ENCODE assay signal across 23 mouse cellular contexts in genomic region chr15:94771691-94772090, GRCm38 (mm10).
DNase-seq lines count a peak whose midpoint lies in the region; ATAC-seq lines count a peak whose summit lies in the region.
"Had no signal": no experiment of that assay in that cellular context is flagged by ENCODE, and none has a peak within 500 bp of the region (broad histone marks: within the 10 kb centered on the region; RNA-seq: fewer than 3 reads in every experiment).

No protein-coding gene starts in this region.

- no peak overlapping the region for H3K9ac ChIP-seq in hindbrain, embryonic 14.5 days
- H3K9ac ChIP-seq in hindbrain, embryonic 11.5 days (ENCODE audit: low read depth, low read length) = no peak overlapping the region
- H3K9ac ChIP-seq in midbrain, embryonic 13.5 days (replicated peaks) = no peak overlapping the region
- H3K9ac ChIP-seq in midbrain, embryonic 16.5 days (ENCODE audit: low read depth, low read length) = no peak overlapping the region
- H3K9ac ChIP-seq in hindbrain, embryonic 16.5 days (ENCODE audit: low read depth, low read length) = no peak overlapping the region
- H3K9ac ChIP-seq: embryonic facial prominence, embryonic 12.5 days; intestine, embryonic 15.5 days; limb, embryonic 15.5 days; neural tube, embryonic 12.5 days had no signal

- no peak overlapping the region; the same call in 1 of the 2 replicates for H3K4me2 ChIP-seq in hindbrain, embryonic 14.5 days (replicated peaks)
- no peak overlapping the region for H3K4me2 ChIP-seq in hindbrain, embryonic 11.5 days (replicated peaks; ENCODE audit: low read depth, low read length)
- H3K4me2 ChIP-seq in midbrain, embryonic 13.5 days (replicated peaks) = no peak overlapping the region
- H3K4me2 ChIP-seq in midbrain, embryonic 16.5 days (ENCODE audit: low read length) = no peak overlapping the region
- H3K4me2 ChIP-seq in hindbrain, embryonic 16.5 days (ENCODE audit: low read length) = peak overlapping the region; percentile 27
- H3K4me2 ChIP-seq: embryonic facial prominence, embryonic 12.5 days; intestine, embryonic 15.5 days; limb, embryonic 15.5 days; neural tube, embryonic 12.5 days had no signal

- H3K27ac ChIP-seq in hindbrain, embryonic 14.5 days = no peak overlapping the region
- H3K27ac ChIP-seq in hindbrain, embryonic 11.5 days (ENCODE audit: low read depth, low read length) = no peak overlapping the region
- H3K27ac ChIP-seq in midbrain, embryonic 13.5 days = peak overlapping the region; percentile 25; the same call in 1 of the 2 replicates
- H3K27ac ChIP-seq in midbrain, embryonic 16.5 days (ENCODE audit: low read length) = no peak overlapping the region
- H3K27ac ChIP-seq in hindbrain, embryonic 16.5 days (ENCODE audit: low read depth, low read length) = no peak overlapping the region
- H3K27ac ChIP-seq: embryonic facial prominence, embryonic 12.5 days; heart, adult 2 months; intestine, embryonic 15.5 days; limb, embryonic 15.5 days; neural tube, embryonic 12.5 days had no signal

- 0 out of 2 replicates have a peak, but pooled peaks cover 9% of the 10 kb centered on the region for H3K4me1 ChIP-seq in hindbrain, embryonic 14.5 days (replicated peaks; ENCODE audit: control insufficient read depth, insufficient read depth, low read length)
- H3K4me1 ChIP-seq in hindbrain, embryonic 11.5 days (replicated peaks; ENCODE audit: control insufficient read depth, insufficient read depth, low read length) = no peaks in the 10 kb centered on the region
- H3K4me1 ChIP-seq in midbrain, embryonic 13.5 days (replicated peaks) = no peaks in the 10 kb centered on the region
- H3K4me1 ChIP-seq in midbrain, embryonic 16.5 days (ENCODE audit: control insufficient read depth, insufficient read depth, low read length) = no peaks in the 10 kb centered on the region
- H3K4me1 ChIP-seq in hindbrain, embryonic 16.5 days (ENCODE audit: control insufficient read depth, insufficient read depth, low read depth, low read length) = no peaks in the 10 kb centered on the region
- H3K4me1 ChIP-seq: intestine, embryonic 15.5 days had no signal

- peak; percentile 31; the same call in 1 of the 2 replicates for ATAC-seq in hindbrain, embryonic 14.5 days (ENCODE audit: low FRiP score)
- ATAC-seq in hindbrain, embryonic 11.5 days (ENCODE audit: low FRiP score) = no peak
- ATAC-seq in midbrain, embryonic 13.5 days = no peak
- no peak for ATAC-seq in midbrain, embryonic 16.5 days
- ATAC-seq in hindbrain, embryonic 16.5 days = no peak
- ATAC-seq: intestine, embryonic 15.5 days had no signal

- no peak overlapping the region for H3K4me3 ChIP-seq in hindbrain, embryonic 14.5 days (replicated peaks; ENCODE audit: low read length)
- no peak overlapping the region for H3K4me3 ChIP-seq in hindbrain, embryonic 11.5 days (ENCODE audit: low read depth, low read length)
- H3K4me3 ChIP-seq in midbrain, embryonic 13.5 days (replicated peaks) = no peak overlapping the region
- H3K4me3 ChIP-seq in midbrain, embryonic 16.5 days (ENCODE audit: low read depth, low read length) = no peak overlapping the region
- H3K4me3 ChIP-seq in hindbrain, embryonic 16.5 days (ENCODE audit: low read length) = no peak overlapping the region
- H3K4me3 ChIP-seq: embryonic facial prominence, embryonic 12.5 days; erythroblast, embryonic 14.5 days; heart, adult 2 months; intestine, embryonic 15.5 days; limb, embryonic 15.5 days; neural tube, embryonic 12.5 days had no signal

- H3K27me3 ChIP-seq in hindbrain, embryonic 14.5 days (ENCODE audit: control insufficient read depth, insufficient read depth, low read length) = no peaks in the 10 kb centered on the region
- no peaks in the 10 kb centered on the region for H3K27me3 ChIP-seq in hindbrain, embryonic 11.5 days (ENCODE audit: control insufficient read depth, insufficient read depth, low read length)
- 0 out of 2 replicates have a peak, but pooled peaks cover 7% of the 10 kb centered on the region for H3K27me3 ChIP-seq in midbrain, embryonic 13.5 days
- H3K27me3 ChIP-seq in midbrain, embryonic 16.5 days (ENCODE audit: control insufficient read depth, insufficient read depth, low read depth, low read length) = no peaks in the 10 kb centered on the region
- no peaks in the 10 kb centered on the region; the same call in 1 of the 2 replicates for H3K27me3 ChIP-seq in hindbrain, embryonic 16.5 days (replicated peaks; ENCODE audit: control insufficient read depth, insufficient read depth, low read length)
- H3K27me3 ChIP-seq: embryonic facial prominence, embryonic 12.5 days; intestine, embryonic 15.5 days; neural tube, embryonic 12.5 days had no signal

- 0 out of 2 replicates have a peak, but pooled peaks cover 5% of the 10 kb centered on the region for H3K9me3 ChIP-seq in hindbrain, embryonic 14.5 days (ENCODE audit: control insufficient read depth, low read length)
- no peaks in the 10 kb centered on the region for H3K9me3 ChIP-seq in hindbrain, embryonic 11.5 days (ENCODE audit: control insufficient read depth, low read length)
- 0 out of 2 replicates have a peak, but pooled peaks cover 4% of the 10 kb centered on the region for H3K9me3 ChIP-seq in midbrain, embryonic 13.5 days
- 0 out of 2 replicates have a peak, but pooled peaks cover 2% of the 10 kb centered on the region for H3K9me3 ChIP-seq in midbrain, embryonic 16.5 days (replicated peaks; ENCODE audit: control insufficient read depth, low read length, poor library complexity, severe bottlenecking)
- peaks cover 4% of the 10 kb centered on the region for H3K9me3 ChIP-seq in hindbrain, embryonic 16.5 days (ENCODE audit: control insufficient read depth, low read length)
- H3K9me3 ChIP-seq: embryonic facial prominence, embryonic 12.5 days; intestine, embryonic 15.5 days; limb, embryonic 15.5 days had no signal

- 61% methylated on average over 19 of the region's 19 CpGs for WGBS in hindbrain, embryonic 14.5 days
- WGBS in hindbrain, embryonic 11.5 days = 89% methylated on average over 19 of the region's 19 CpGs
- 86% methylated on average over 19 of the region's 19 CpGs for WGBS in midbrain, embryonic 13.5 days
- 85% methylated on average over 19 of the region's 19 CpGs for WGBS in midbrain, embryonic 16.5 days
- WGBS in hindbrain, embryonic 16.5 days = 63% methylated on average over 19 of the region's 19 CpGs

- DNase-seq in cerebellum, postnatal 10 days = peak; percentile 53 to 60
- DNase-seq in cerebellum, adult 11-12 months = no peak
- no peak for DNase-seq in hindbrain, embryonic 14.5 days (ENCODE audit: low spot score)
- DNase-seq in hindbrain, embryonic 11.5 days (ENCODE audit: low spot score) = no peak
- no peak for DNase-seq in thymus, postnatal 14 days
- DNase-seq: adrenal gland, postnatal 36 days; gastrocnemius, postnatal 25 days; heart, adult 2 months; heart, postnatal 36 days; kidney, adult 9 months; kidney, postnatal 25 days; layer of hippocampus, adult 9-11 months; lung, postnatal 14 days; thymus, postnatal 25 days had no signal

- H3K36me3 ChIP-seq in hindbrain, embryonic 14.5 days (replicated peaks; ENCODE audit: control insufficient read depth, insufficient read depth) = no peaks in the 10 kb centered on the region
- H3K36me3 ChIP-seq in hindbrain, embryonic 11.5 days (ENCODE audit: control insufficient read depth, insufficient read depth, low read length) = no peaks in the 10 kb centered on the region
- no peaks in the 10 kb centered on the region for H3K36me3 ChIP-seq in midbrain, embryonic 13.5 days
- no peaks in the 10 kb centered on the region; the same call in 1 of the 2 replicates for H3K36me3 ChIP-seq in midbrain, embryonic 16.5 days (ENCODE audit: control insufficient read depth, insufficient read depth, low read length)
- no peaks in the 10 kb centered on the region for H3K36me3 ChIP-seq in hindbrain, embryonic 16.5 days (ENCODE audit: control insufficient read depth, insufficient read depth, low read length)
- H3K36me3 ChIP-seq: embryonic facial prominence, embryonic 12.5 days; G1E; intestine, embryonic 15.5 days; limb, embryonic 15.5 days; neural tube, embryonic 12.5 days had no signal

Comparison
In these comparisons a context has a peak if more than half of its experiments do, and no peak if none do; other contexts are left out.
1. DNase-seq: peak in cerebellum, postnatal 10 days (2 of 2); none in cerebellum, adult 11-12 months (single experiment), hindbrain, embryonic 14.5 days (single experiment), hindbrain, embryonic 11.5 days (single experiment) and thymus, postnatal 14 days (single experiment).